8 mouse cellular contexts compared by ENCODE assay signal in the genomic region with DNA sequence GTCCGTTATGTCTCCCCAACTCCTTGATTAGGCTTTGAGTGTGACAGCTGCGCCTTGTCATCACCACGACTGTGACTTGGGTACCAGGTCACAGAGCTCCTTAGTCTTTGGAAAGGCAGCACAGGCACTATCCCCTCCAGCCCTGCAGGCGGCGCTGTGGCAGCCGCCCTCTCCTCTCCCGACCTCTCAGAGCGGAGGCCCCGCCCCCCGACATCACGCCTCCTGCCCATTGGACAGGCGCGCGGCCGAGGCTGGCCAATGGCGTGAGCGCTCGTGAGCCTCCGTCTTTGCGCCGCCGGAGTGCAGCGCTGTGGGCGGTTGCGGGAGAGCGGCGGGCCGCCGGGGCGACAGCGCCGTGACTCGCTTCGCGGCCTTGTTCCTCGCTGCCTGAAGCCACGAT. TPM values are rescaled to one million over a fixed set of nuclear protein-coding genes. Genes with fewer than 3 reads are reported as not detected.
DNase-seq lines count a peak whose midpoint lies in the region; ATAC-seq and TF ChIP-seq lines count a peak whose summit lies in the region.

A gene (plus strand): TSS at position 232 of the 400 bp plus-strand sequence.

- TF ChIP-seq CTCF in gastrocnemius, adult 2 months (IDR thresholded peaks at IDR 0.05): no peak
- peak; percentile 94 for TF ChIP-seq CTCF in hindbrain, postnatal 0 days (IDR thresholded peaks at IDR 0.05; ENCODE audit: low read depth)
- TF ChIP-seq CTCF in left cerebral cortex, adult 2 months (IDR thresholded peaks at IDR 0.05): peak; percentile 100

- H3K27ac ChIP-seq in gastrocnemius, adult 2 months: peak within 1 kb of the TSS; percentile 96
- peak within 1 kb of the TSS; percentile 89 for H3K27ac ChIP-seq in hindbrain, postnatal 0 days
- peak within 1 kb of the TSS; percentile 95 for H3K27ac ChIP-seq in left cerebral cortex, adult 2 months

- H3K4me2 ChIP-seq in hindbrain, postnatal 0 days (ENCODE audit: low read depth, low read length): peak within 1 kb of the TSS; percentile 69

- peak; percentile 91 for DNase-seq in WW6 (ENCODE audit: low read depth, low spot score)
- peak; percentile 94 to 99 for DNase-seq in cerebellum, postnatal 4 days (ENCODE audit: low spot score in 2 of 2)
- DNase-seq in gastrocnemius, adult 2 months: peak; percentile 99
- DNase-seq in hindbrain, postnatal 0 days (ENCODE audit: low spot score): peak; percentile 99
- DNase-seq in left cerebral cortex, adult 2 months (ENCODE audit: extremely low spot score in 1 of 2, low spot score in 2 of 2): peak; percentile 98
- peak; percentile 97 to 98 for DNase-seq in right cerebral cortex, adult 2 months (ENCODE audit: low spot score in 2 of 2)
- DNase-seq in urinary bladder, postnatal 14 days (ENCODE audit: low spot score): peak; percentile 99

- peak within 1 kb of the TSS; percentile 66 for H3K9ac ChIP-seq in hindbrain, postnatal 0 days (replicated peaks; ENCODE audit: low read length)

- H3K4me3 ChIP-seq in gastrocnemius, adult 2 months: peak within 1 kb of the TSS; percentile 91
- peak within 1 kb of the TSS; percentile 67 for H3K4me3 ChIP-seq in hindbrain, postnatal 0 days (ENCODE audit: low read length)
- H3K4me3 ChIP-seq in left cerebral cortex, adult 2 months: peak within 1 kb of the TSS; percentile 96

- no peaks in the 10 kb centered on the region for H3K27me3 ChIP-seq in hindbrain, postnatal 0 days (ENCODE audit: insufficient read depth, low read length)

- peaks cover 9% of the 10 kb centered on the region for H3K4me1 ChIP-seq in hindbrain, postnatal 0 days (ENCODE audit: insufficient read depth, low read length)

- WGBS in hindbrain, postnatal 0 days: under 1% methylated on average over 37 of the region's 37 CpGs

- no peaks in the 10 kb centered on the region for H3K9me3 ChIP-seq in hindbrain, postnatal 0 days (ENCODE audit: low read length)

- peaks cover 4% of the 10 kb centered on the region; the same call in 1 of the 2 replicates for H3K36me3 ChIP-seq in hindbrain, postnatal 0 days (ENCODE audit: insufficient read depth, low read length)

- intact Hi-C loops in gastrocnemius, adult 2 months (cut with DNase I): loop anchor here (10.0 kb wide), 1 partner anchor 400 kb away; no protein-coding TSS in a partner anchor
- intact Hi-C loops in left cerebral cortex, adult 2 months (cut with DNase I): loop anchor here (5.0 kb wide), 1 partner anchor 413 kb away; no protein-coding TSS in a partner anchor

- ATAC-seq in hindbrain, postnatal 0 days: peak; percentile 99
- ATAC-seq in megakaryocyte, adult 5-6 weeks (ENCODE audit: poor library complexity, severe bottlenecking): peak; percentile 96

RNA-seq across cellular contexts. Expression of the gene that starts here (rescaled TPM):
- total RNA-seq in gastrocnemius, adult 2 months (2021): 10 to 100 TPM; 41.1 to 44.9 TPM
- 61.4 and 63.9 TPM in 2 replicates for total RNA-seq in hindbrain, postnatal 0 days (2014; rRNA removed)
- polyA plus RNA-seq in hindbrain, postnatal 0 days (2015; fragmentation: Nextera tagmentation; extraction: Ambion mirVana): 168 and 179 TPM in 2 replicates
- 10 to 100 TPM; 64.5 to 67.1 TPM for total RNA-seq in left cerebral cortex, adult 2 months (2021)
- total RNA-seq in megakaryocyte, adult 5-6 weeks (2015): 143 and 149 TPM in 2 replicates
- total RNA-seq in megakaryocyte, adult 5-6 weeks (2017): 97.9 and 104 TPM in 2 replicates

Comparison
In these comparisons a context has a peak if more than half of its experiments do, and no peak if none do; other contexts are left out.
1. Peak in every context shown above with its lines: DNase-seq, ATAC-seq, H3K4me3 ChIP-seq and H3K27ac ChIP-seq.